Mouse (Mus musculus) layer of hippocampus, postnatal 25 days (tissue): ENCODE results near the gene Mroh2b. TPM values are rescaled to one million over a fixed set of nuclear protein-coding genes. Genes with fewer than 3 reads are reported as not detected.

ENCODE experiments used
- DNase-seq, 2 experiments: peaks; one replicate each; pipeline ENCODE4 v3.0.0; 2022; ENCODE audit warnings: mixed read lengths in 2 of 2, low spot score in 1 of 2; ENCODE audit errors: extremely low spot score in 1 of 2
- total RNA-seq, 2 experiments: library from RNA; stranded (reverse); gene quantifications; 2 replicates each; pipeline ENCODE4 v1.2.3; 2021

Mroh2b gene
- total RNA-seq = not detected

GRCm38 (mm10) chr15:4898437-4898836 is at the start of gene Mroh2b:
Gene Mroh2b, plus strand, starts transcription at chr15:4898737.
- DNase-seq = no peak

- no peak for DNase-seq
Measured at GRCm38 (mm10) chr15:4850015-4850414, 48.5 kb upstream of the Mroh2b start.

DNA sequence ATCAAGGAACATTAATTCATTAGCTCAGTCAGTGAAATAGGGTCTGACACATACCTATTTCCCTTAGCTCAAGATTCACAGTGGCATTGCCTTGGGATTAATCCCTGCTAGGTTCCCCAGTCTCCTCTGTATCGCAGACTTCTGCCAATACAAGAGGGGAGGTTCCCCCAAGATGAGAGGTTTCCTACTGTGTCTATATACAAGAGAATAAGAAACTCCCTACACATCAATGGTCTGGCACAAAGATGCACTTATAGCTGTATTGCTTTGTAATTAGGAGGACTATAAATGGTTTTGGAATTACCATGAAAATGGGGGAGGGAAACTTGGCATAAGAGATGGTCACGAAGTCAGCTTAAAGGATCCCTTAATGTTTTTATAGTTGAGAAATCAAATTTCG is 3.6 kb upstream of the Mroh2b start:
- DNase-seq = no peak

DNA sequence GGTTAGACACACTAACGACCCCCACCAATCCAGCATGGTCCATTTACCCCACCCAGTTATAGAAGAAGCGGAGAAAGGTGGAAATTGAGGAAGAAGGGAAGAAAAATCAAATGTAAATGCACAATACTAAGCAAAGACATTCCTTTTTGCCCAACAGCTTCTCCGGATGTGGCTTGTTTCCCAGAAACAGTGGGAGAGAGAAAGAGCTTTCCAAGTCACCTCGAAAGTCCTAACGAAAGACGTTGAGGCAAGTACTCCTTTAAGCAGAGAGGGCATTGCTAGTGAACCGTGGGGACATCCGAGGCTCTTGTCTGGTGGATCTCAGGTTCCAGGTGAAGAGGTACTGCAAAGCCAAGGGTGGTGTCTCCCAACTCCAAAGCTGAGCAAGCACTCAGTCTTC is 36.2 kb downstream of the Mroh2b start:
- no peak for DNase-seq

- no peak for DNase-seq
Measured at GRCm38 (mm10) chr15:4973355-4973754, 74.8 kb downstream of the Mroh2b start.

GRCm38 (mm10) chr15:5002903-5003302 is 104.4 kb downstream of the Mroh2b start:
- DNase-seq = no peak

GRCm38 (mm10) chr15:5003503-5004196 is 105.1 kb downstream of the Mroh2b start:
- DNase-seq = no peak

GRCm38 (mm10) chr15:5009644-5010107 is 111.1 kb downstream of the Mroh2b start:
- no peak for DNase-seq

Other genes starting within 250 kb of the Mroh2b start
- gene C6, start 171.6 kb upstream of the Mroh2b start, total RNA-seq = not detected
- gene C7, start 165.0 kb downstream of the Mroh2b start, total RNA-seq = under 1 TPM; 0.25 to 0.35 TPM
- gene Card6, start 209.8 kb downstream of the Mroh2b start, total RNA-seq = 1 to 10 TPM; 4.3 to 4.9 TPM
- 100 to 1,000 TPM; 267 to 278 TPM for gene Rpl37, start 217.9 kb downstream of the Mroh2b start, total RNA-seq
- 10 to 100 TPM; 21.9 to 23.3 TPM for gene Prkaa1, start 245.1 kb downstream of the Mroh2b start, total RNA-seq